Mouse (Mus musculus) liver, postnatal 0 days (tissue): ENCODE results near the gene Capns1.

ENCODE experiments used
- CTCF ChIP-seq: sonication (generic); IDR thresholded peaks from 2 replicates; pipeline ENCODE4 v1.5.1; 2016; ENCODE audit warnings: antibody characterized with exemption, low read depth
- EP300 ChIP-seq: IDR thresholded peaks from 2 replicates; pipeline ENCODE4 v1.6.1; 2016; ENCODE audit warnings: antibody characterized with exemption, low read depth, mild to moderate bottlenecking

- TF ChIP-seq CTCF (no peak), EP300 (no peak)
Observed at GRCm38 (mm10) chr7:30155507-30155906, 43.1 kb downstream of the Capns1 start.
